Mouse (Mus musculus): ENCODE measurements at regions not wholly inside any gene's neighbourhood (a gene's known extent, or its start where the extent isn't known, plus 50 kb on each side); places are given as distances from the start of the nearest gene placed in this dataset.

- in situ Hi-C loops (cut with MboI; ENCODE audit: unreplicated experiment in 2 of 2): loop anchor here (5.0 to 25.0 kb wide), 9 partner anchors 51 to 923 kb away; partner anchors contain the start of genes Bcl6 (in 2 of the 2), Gm37419 (in 2 of the 2) and Lpp (in 1 of the 2)
Observed at GRCm38 (mm10) chr16:24341736-24342135, 51.6 kb upstream of the Lpp start.

GRCm38 (mm10) chr16:24340646-24341045, 52.7 kb upstream of the Lpp start:
- in situ Hi-C loops (cut with MboI; ENCODE audit: unreplicated experiment in 2 of 2): loop anchor here (5.0 to 25.0 kb wide), 9 partner anchors 52 to 924 kb away; partner anchors contain the start of genes Bcl6 (in 2 of the 2), Gm37419 (in 2 of the 2) and Lpp (in 1 of the 2)

DNA sequence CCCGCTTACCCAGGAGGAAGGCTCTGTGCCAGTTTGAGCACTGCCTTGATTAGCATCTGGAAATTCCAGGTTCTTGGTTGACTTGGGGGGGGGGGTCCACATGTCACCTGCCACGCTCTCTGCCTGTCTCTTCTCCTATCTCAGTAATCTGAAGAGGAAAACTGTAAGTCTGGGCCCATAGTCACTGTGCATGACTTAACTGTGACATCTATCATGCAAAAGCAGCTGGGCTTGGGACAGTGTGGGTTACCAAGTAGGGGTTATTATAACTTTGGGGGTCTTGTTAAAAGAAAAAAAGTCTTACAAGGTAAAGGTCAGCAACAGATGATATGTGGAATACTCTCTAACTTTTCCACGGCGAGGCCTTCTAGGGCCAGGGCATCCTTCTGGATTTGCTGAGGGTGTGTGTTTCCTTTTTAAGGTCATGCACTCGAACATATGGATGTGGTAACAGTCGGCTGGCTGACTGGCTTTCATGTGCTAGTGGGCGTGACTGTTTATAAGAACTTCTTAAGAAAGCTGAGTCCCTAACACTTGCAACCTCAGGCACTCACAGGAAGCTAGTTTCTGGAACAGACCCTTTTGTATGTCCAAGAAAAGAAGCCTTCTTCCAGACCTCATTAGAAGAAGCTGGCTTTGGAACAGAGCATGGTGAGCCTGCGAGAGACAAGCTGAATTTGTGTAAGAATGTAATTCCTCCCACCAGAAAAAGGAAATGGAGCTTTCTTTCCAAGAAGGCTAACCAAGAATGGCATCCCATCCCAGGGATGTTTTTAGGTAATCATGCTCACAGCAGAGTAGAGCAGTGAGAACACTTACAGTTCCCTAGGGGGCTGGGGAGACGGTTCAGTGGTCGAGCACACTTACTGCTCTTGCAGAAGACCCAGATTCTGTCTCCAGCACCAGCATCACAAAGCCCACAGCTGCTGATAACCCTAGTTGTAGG, 53.7 kb upstream of the Lpp start:
- in situ Hi-C loops (cut with MboI; ENCODE audit: unreplicated experiment in 2 of 2): loop anchor here (5.0 to 25.0 kb wide), 9 partner anchors 53 to 925 kb away; partner anchors contain the start of genes Bcl6 (in 2 of the 2), Gm37419 (in 2 of the 2) and Lpp (in 1 of the 2)

DNA sequence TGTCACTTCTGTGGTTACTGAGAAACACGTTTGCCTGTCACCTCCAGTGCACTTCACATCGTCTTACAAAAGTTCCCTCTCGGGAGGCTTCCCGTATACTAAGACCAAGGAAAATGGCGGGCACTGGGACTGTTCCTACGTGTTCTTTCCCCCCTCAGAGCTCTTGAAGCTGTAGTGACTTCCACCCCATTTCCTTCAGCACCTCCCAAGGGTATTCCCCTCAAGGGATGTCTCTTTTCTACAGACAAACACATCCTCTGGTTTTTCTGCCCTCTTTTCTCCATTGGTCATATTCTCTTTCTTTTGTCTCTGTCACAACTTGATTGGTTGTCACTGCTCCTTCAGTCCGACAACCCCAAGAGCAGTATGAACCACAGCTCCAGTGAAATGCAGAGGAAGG, 54.9 kb upstream of the Lpp start:
- in situ Hi-C loops (cut with MboI; ENCODE audit: unreplicated experiment in 2 of 2): loop anchor here in 1 of 2 experiments (25.0 kb wide), 2 partner anchors 351 to 924 kb away; partner anchors contain the start of genes Bcl6 and Gm37419

DNA sequence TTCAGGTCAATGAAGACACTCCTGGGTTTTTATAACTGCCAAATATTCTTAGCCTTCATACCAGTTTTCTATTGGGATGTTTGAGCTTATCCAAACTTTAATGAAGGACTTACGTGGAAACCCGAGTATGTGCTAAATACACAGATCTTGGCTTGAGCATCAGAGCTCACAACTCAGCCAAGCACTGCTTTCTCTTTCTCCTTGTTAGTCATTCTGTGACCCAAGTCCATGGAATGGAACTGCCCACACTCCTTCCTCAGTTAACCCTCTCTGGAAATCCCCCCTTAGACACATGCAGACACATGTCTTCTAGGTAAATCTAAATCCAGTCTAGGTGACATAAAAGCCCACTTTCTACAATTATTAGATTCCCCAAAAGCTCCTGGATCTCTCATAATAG, 58.9 kb upstream of the Lpp start:
- in situ Hi-C loops (cut with MboI; ENCODE audit: unreplicated experiment in 2 of 2): loop anchor here in 1 of 2 experiments (25.0 kb wide), 2 partner anchors 347 to 928 kb away; partner anchors contain the start of genes Bcl6 and Gm37419

- in situ Hi-C loops (cut with MboI; ENCODE audit: unreplicated experiment in 2 of 2): loop anchor here in 1 of 2 experiments (25.0 kb wide), 2 partner anchors 344 to 931 kb away; partner anchors contain the start of genes Bcl6 and Gm37419
Observed at GRCm38 (mm10) chr16:24331446-24332020, 61.8 kb upstream of the Lpp start.

DNA sequence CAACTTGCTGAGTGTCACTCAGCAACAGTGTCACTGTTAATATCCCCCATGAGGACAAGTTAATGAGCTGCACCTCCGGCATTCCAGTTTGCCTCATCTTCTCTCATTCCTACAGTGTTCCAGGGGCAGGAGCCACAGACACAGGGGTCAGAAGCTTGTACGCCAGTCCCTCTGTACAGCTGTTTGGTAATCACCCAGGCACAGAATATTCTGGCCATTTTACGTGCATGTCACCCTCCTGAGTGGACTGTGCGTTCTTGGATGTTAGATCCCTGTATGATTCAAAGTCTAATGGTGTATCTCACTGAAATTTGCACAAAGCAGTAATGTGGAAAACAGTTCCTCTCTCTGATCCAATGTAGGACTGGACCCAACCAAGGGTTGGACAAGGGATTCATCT, 66.7 kb upstream of the Lpp start:
- in situ Hi-C loops (cut with MboI; ENCODE audit: unreplicated experiment in 2 of 2): loop anchor here in 1 of 2 experiments (25.0 kb wide), 2 partner anchors 339 to 936 kb away; partner anchors contain the start of genes Bcl6 and Gm37419

DNA sequence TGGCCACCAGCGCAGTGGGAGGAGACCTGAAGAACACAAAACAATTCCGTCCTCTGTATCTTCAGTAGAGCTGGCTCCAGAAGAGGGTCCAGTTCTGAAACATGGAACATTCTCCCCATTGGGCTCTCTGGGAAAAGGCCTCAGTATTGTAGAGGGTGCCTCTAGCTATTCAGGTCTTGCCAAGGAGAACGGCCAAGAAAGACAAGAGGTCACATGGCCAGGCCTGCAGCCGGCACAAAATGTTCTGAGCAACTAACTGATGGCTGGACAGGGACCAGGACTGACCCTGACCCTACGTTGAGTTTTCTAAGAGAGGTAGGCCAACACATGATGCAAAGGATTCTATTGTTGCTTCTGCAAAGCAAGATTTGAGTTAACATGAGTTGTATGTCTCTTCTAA, 67.3 kb upstream of the Lpp start:
- in situ Hi-C loops (cut with MboI; ENCODE audit: unreplicated experiment in 2 of 2): loop anchor here in 1 of 2 experiments (25.0 kb wide), 2 partner anchors 339 to 936 kb away; partner anchors contain the start of genes Bcl6 and Gm37419

DNA sequence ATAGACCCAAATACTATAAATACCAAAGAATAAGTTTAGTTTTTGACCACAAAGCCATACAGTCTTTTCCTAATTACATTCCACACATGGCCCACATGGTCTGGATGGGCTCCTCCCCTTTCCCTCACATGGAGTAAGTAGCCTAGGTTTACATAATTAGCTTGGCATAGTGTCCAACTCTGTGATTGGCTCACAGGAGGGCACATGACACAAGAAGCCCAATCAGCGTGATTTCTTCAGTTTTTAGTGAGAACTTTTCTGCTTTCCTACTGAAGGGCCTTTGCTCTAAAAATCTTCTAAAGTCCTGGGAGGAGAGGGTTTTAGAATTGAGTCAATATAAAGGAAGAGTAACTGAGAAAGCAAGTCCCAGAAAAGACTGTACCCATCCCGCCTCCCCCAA, 68.4 kb upstream of the Lpp start:
- in situ Hi-C loops (cut with MboI; ENCODE audit: unreplicated experiment in 2 of 2): loop anchor here in 1 of 2 experiments (25.0 kb wide), 2 partner anchors 338 to 937 kb away; partner anchors contain the start of genes Bcl6 and Gm37419

DNA sequence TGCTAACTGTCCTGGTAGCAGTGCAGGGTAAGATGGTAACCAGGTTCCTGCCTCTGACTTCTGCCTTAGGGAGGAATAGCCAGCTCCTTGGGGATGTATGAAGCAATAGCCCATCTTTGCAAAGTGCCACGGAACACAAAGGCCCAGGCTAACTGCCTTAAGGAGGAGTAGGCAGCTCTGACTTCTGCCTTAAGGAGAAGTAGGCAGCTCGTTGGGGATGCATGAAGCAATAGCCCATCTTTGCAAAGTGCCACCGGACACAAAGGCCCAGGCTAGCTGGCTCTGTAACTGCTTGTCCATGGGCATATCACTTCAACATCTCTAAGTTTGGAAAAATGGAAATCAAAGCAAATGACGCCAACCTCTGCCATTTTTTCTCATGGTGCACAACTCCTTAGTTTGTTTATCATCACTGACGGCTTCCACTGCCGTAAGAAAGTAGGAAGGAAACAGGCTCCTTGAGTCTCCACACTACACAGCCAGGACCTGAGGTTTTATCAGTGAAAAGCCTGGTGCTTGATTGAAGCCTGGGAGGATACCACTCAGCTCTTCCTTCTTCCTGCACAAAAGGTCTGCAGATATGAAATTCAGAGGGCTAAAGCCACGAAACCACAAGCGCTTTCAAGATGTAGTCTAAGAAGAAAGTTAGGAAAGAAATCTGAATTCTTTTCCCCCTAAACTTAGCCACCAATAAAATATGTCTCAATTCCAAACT, 74.4 kb upstream of the Lpp start:
- in situ Hi-C loops (cut with MboI; ENCODE audit: unreplicated experiment in 2 of 2): no loop called here

GRCm38 (mm10) chr16:24313544-24314326, 79.6 kb upstream of the Lpp start:
- in situ Hi-C loops (cut with MboI; ENCODE audit: unreplicated experiment in 2 of 2): no loop called here

DNA sequence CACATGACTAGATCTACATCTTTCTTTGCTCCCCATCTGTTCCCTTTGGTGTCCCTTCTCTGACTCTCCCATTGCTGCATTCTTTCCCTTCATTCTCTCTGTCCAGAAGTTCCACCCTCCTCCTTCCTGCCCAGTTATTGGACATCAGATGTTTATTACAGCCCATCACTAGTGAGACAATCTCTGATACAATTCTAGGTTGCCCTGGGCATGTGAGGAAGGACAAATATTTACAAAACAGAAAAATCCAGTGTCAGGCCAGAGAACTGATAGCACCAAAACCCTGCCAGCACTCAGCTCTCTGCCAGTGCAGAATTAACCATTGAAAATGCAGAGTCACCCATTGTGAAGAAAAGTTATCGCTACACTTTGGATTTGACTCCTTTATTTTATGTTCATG, 87.9 kb upstream of the Lpp start:
- in situ Hi-C loops (cut with MboI; ENCODE audit: unreplicated experiment in 2 of 2): no loop called here

DNA sequence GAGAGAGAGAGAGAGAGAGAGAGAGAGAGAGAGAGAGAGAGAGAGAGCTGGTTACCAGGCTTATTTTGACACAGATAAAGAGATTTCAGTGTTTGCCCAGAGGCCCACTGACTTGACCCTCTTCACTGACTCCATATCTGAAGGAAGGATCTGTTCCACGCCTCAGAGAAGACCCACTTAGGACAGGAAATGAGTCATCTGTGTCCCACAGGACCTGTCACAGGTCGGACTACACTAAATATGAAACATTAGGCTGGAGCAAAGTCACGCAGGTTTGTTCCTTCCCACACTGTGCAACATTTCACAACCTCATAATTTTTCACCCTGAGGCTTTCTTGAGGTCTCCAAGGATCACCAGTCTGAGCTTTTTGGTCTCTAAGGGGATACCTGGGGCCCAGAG, 96.5 kb upstream of the Lpp start:
- in situ Hi-C loops (cut with MboI; ENCODE audit: unreplicated experiment in 2 of 2): no loop called here

DNA sequence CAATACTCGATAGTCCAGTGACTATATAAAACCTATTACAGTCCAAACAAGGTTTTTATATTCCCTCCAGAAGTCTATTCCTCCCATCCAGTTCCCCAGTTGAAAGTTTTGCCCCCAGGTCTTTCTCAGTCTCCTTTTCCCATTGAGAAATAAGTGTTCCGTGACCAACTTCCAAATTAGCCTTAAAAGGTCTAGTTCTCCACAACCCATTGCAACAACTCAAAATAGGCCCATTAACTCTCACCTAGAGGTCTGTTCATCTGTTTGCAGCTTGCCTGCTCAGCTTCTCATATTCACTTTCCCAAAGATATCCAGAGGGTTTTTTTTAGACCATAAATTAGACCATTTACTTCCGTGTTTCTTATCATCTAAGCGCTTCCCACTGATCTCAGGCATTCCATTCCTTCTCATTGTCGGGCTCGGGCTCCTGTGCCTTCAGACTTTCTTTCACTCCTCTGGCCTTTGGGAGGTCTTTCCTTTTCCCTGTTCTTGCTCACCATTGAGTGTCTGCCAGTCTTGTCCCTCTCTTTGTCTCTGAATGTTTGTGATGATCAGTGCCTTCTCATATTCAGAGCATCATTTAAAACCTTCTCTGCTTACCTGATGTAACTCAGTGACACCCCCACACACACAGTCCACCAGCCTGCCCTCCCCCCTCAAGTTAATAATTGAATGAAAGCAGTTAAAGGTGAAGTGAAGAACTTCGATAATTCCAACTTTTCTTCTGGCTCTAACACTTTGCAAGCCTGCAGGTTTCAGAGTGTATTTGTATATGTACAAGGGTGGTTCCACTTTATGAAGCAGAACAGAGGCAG, 97.5 kb upstream of the Lpp start:
- in situ Hi-C loops (cut with MboI; ENCODE audit: unreplicated experiment in 2 of 2): no loop called here

DNA sequence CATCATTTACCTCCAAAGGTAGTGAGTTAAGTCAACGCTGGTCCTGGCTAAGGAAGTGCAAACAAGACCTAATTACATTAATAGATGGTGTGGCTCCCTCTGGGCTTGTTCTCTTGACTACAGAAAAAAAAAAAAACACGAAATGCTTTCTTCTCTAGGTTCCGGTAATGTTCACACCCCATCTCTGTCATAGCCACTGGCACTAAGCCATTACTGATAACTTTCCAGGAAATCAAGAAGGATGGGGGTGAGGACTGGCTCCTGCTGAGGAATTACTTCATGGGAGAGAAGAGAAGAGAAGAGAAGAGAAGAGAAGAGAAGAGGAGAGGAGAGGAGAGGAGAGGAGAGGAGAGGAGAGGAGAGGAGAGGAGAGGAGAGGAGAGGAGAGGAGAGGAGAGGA, 109.1 kb upstream of the Lpp start:
- in situ Hi-C loops (cut with MboI; ENCODE audit: unreplicated experiment in 2 of 2): no loop called here

- in situ Hi-C loops (cut with MboI; ENCODE audit: unreplicated experiment in 2 of 2): no loop called here
Observed at GRCm38 (mm10) chr16:24282194-24282683, 111.1 kb upstream of the Lpp start.

- in situ Hi-C loops (cut with MboI; ENCODE audit: unreplicated experiment in 2 of 2): no loop called here
Observed at GRCm38 (mm10) chr16:24281561-24281960, 111.7 kb upstream of the Lpp start.

GRCm38 (mm10) chr16:24277857-24278256, 115.5 kb upstream of the Lpp start:
- in situ Hi-C loops (cut with MboI; ENCODE audit: unreplicated experiment in 2 of 2): no loop called here

All from v-Abl transformed pro-B cells (cell line).